Mouse (Mus musculus) gastrocnemius, postnatal 14 days (tissue): Measurements from ENCODE around the gene Gm7980. TPM values are rescaled to one million over a fixed set of nuclear protein-coding genes. Genes with fewer than 3 reads are reported as not detected.
"Not testable (repeated sequence)": the region's sequence is repeated elsewhere in the genome, so short reads cannot be mapped to it uniquely, and the experiment has no call there.

Source experiments
- DNase-seq: peaks from one replicate; pipeline ENCODE4 v3.0.0; 2021; ENCODE audit warnings: mixed read lengths
- intact Hi-C: fragments of 180-260 bp; cut with DNase I; formaldehyde crosslinking; loops from one replicate; pipeline ENCODE4 v1.15.1; 2025; ENCODE audit warnings: low total_unique reads
- long read RNA-seq, 2 experiments: library from polyadenylated mRNA; stranded (forward); transcript quantifications; one replicate each; pipeline ENCODE4 v2.0.0; 2021
- total RNA-seq, 2 experiments: library from RNA; stranded (reverse); gene quantifications; 2 replicates each; pipeline ENCODE4 v1.2.3; 2021

Gene Gm7980
- total RNA-seq: not detected
- long read RNA-seq, experiment 1: 0 reads
- long read RNA-seq, experiment 2: 0 reads

DNA sequence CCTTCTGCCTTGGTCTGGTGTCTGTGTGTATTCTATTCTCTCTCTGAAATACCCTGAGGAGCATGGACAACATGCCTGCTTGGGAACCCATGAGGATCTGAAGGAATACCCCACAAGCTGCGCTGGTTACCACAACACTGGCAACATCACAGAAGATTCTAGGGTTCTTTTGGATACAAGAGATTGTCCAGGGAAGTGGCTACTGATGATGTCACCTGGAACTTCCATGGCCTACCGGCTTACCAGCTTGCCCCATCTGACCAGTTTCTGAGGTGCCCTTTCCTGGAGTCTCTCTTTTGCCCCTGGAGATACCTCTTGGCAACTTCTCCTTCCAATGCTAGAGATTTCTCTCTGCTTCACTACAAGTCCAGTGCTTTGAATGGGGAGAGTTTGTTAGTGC is at the start of gene Gm7980:
Gm7980 (minus strand) TSS at position 101 of the 400 bp plus-strand sequence.
- intact Hi-C loops, DNase-seq: not testable (repeated sequence)

DNA sequence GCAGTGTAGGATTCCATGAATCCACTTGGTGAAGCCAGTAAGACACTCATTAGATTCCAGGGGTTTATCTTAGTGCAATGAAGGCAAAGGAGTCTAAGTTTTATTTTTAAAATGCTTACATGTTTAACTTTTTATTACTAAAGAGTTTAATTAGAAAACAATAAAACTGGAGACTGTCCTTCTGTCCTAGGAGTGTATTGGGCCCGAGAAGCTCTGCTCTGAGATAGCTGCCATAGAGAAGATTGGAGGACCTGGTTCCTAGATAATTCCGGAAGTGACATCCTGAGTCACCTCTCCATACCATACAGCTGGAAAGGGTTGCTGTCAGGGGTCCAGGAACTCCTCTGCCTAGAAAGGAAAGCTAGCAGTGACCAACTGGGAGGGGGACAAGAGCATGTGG is 36.6 kb upstream of the Gm7980 start, which contains the start of gene 1700024B05Rik:
1700024B05Rik (plus strand) TSS at position 301 of the 400 bp plus-strand sequence.
- DNase-seq, intact Hi-C loops: not testable (repeated sequence)

GRCm38 (mm10) chr14:41924649-41925048 is 17.6 kb upstream of the Gm7980 start, which contains the start of gene 1700049E17Rik1:
1700049E17Rik1 (plus strand) TSS chr14:41924949.
- intact Hi-C loops, DNase-seq: not testable (repeated sequence)

Other genes with a start within 250 kb of the Gm7980 start
- not detected for gene Gm8068, start 205.4 kb downstream of the Gm7980 start, total RNA-seq
- not detected for gene Gm7929, start 156.7 kb downstream of the Gm7980 start, total RNA-seq
- not detected for gene Gm47189, start 134.8 kb downstream of the Gm7980 start, total RNA-seq
- gene 1700049E17Rik1, start 17.7 kb upstream of the Gm7980 start, total RNA-seq: not detected
- not detected for gene 1700024B05Rik, start 36.7 kb upstream of the Gm7980 start, total RNA-seq
- not detected for gene Gm6401, start 60.6 kb upstream of the Gm7980 start, total RNA-seq
- not detected for gene Gm3543, start 76.0 kb upstream of the Gm7980 start, total RNA-seq
- gene Gm7951, start 210.1 kb upstream of the Gm7980 start, total RNA-seq: not detected